Mouse (Mus musculus): ENCODE data around the gene Crispld2.

- TF ChIP-seq CTCF (IDR thresholded peaks at IDR 0.05; ENCODE audit: low read depth, low read length) (no peak), POLR2A (IDR thresholded peaks at IDR 0.05; ENCODE audit: insufficient read depth, low read length) (no peak), EP300 (IDR thresholded peaks at IDR 0.05; ENCODE audit: insufficient read depth, low read depth, low read length) (no peak)
Observed at GRCm38 (mm10) chr8:120034471-120034870, 42.2 kb downstream of the Crispld2 start.

Data from ES-Bruce4 (cell line).